Mouse (Mus musculus): ENCODE measurements around the gene Shld2.

GRCm38 (mm10) chr14:34354456-34354855 lies 44.2 kb upstream of the Shld2 start:
- TF ChIP-seq CTCF (IDR thresholded peaks at IDR 0.05; ENCODE audit: low read depth), result no peak
- no peak for TF ChIP-seq EP300 (IDR thresholded peaks at IDR 0.05; ENCODE audit: low read depth)
